ENCODE assay signal across 10 mouse cellular contexts in genomic region chr2:35397096-35397495, GRCm38 (mm10). TPM values are rescaled to one million over a fixed set of nuclear protein-coding genes. Genes with fewer than 3 reads are reported as not detected.
DNase-seq lines count a peak whose midpoint lies in the region; ATAC-seq and TF ChIP-seq lines count a peak whose summit lies in the region.
"Had no signal": no experiment of that assay in that cellular context is flagged by ENCODE, and none has a peak within 500 bp of the region (broad histone marks: within the 10 kb centered on the region; RNA-seq: fewer than 3 reads in every experiment).

4930402F06Rik (minus strand) TSS chr2:35397175.

- no peak within 1 kb of the TSS for H3K9ac ChIP-seq in heart, embryonic 14.5 days (ENCODE audit: low read length)
- H3K9ac ChIP-seq in ES-E14 (ENCODE audit: insufficient read depth, low read depth, low read length, poor library complexity, severe bottlenecking) = no peak within 1 kb of the TSS
- no peak within 1 kb of the TSS for H3K9ac ChIP-seq in liver, embryonic 11.5 days (ENCODE audit: low read depth, low read length)
- H3K9ac ChIP-seq: limb, embryonic 15.5 days had no signal

- no peak for DNase-seq in heart, adult 18-20 months
- peak; percentile 15 for DNase-seq in ES-E14 (ENCODE audit: low read depth, low spot score)
- no peak for DNase-seq in liver, embryonic 11.5 days (ENCODE audit: low spot score)
- DNase-seq in embryo, embryonic 10 days (ENCODE audit: low spot score) = no peak
- no peak for DNase-seq in lung, postnatal 14 days

- H3K27me3 ChIP-seq in heart, embryonic 14.5 days (ENCODE audit: control insufficient read depth, insufficient read depth, low read length) = no peaks in the 10 kb centered on the region
- no peaks in the 10 kb centered on the region for H3K27me3 ChIP-seq in liver, embryonic 11.5 days (replicated peaks; ENCODE audit: control insufficient read depth, insufficient read depth, low read length)
- H3K27me3 ChIP-seq: limb, embryonic 15.5 days had no signal

- H3K4me1 ChIP-seq in heart, embryonic 14.5 days (ENCODE audit: control insufficient read depth in 2 of 2, insufficient read depth in 2 of 2, low read length in 2 of 2) = peaks cover 2 to 8% of the 10 kb centered on the region in 2 experiments; a peak in 1 of 4 replicates
- no peaks in the 10 kb centered on the region for H3K4me1 ChIP-seq in ES-E14 (ENCODE audit: control insufficient read depth in 2 of 2, insufficient read depth in 2 of 2, low read length in 2 of 2, poor library complexity in 1 of 2)
- no peaks in the 10 kb centered on the region for H3K4me1 ChIP-seq in liver, embryonic 11.5 days (replicated peaks; ENCODE audit: control insufficient read depth, insufficient read depth, low read length)

- WGBS in heart, embryonic 14.5 days = 55% methylated on average over 5 of the region's 5 CpGs
- WGBS in liver, embryonic 11.5 days = 68% methylated on average over 5 of the region's 5 CpGs

- no peak within 1 kb of the TSS; a peak in 1 of 4 replicates for H3K27ac ChIP-seq in heart, embryonic 14.5 days (replicated peaks in 1 of 2; ENCODE audit: control insufficient read depth in 1 of 2, insufficient read depth in 1 of 2, low read depth in 2 of 2, low read length in 2 of 2)
- H3K27ac ChIP-seq in ES-E14 (ENCODE audit: insufficient read depth, low read depth, low read length, poor library complexity, severe bottlenecking) = no peak within 1 kb of the TSS
- H3K27ac ChIP-seq in liver, embryonic 11.5 days (ENCODE audit: low read depth, low read length) = no peak within 1 kb of the TSS
- H3K27ac ChIP-seq: limb, embryonic 15.5 days had no signal

- in situ Hi-C loops in ES-E14 (cut with MboI; ENCODE audit: low sequenced_read_pairs in 2 of 2, unreplicated experiment in 2 of 2) = no loop called here

- no peak within 1 kb of the TSS for H3K4me3 ChIP-seq in heart, embryonic 14.5 days (ENCODE audit: control insufficient read depth in 1 of 2, insufficient read depth in 1 of 2, low read depth in 1 of 2, low read length in 2 of 2)
- no peak within 1 kb of the TSS for H3K4me3 ChIP-seq in ES-E14 (ENCODE audit: insufficient read depth in 1 of 2, low read depth in 1 of 2, low read length in 2 of 2, poor library complexity in 1 of 2, severe bottlenecking in 1 of 2)
- no peak within 1 kb of the TSS for H3K4me3 ChIP-seq in liver, embryonic 11.5 days (ENCODE audit: low read depth, low read length)
- H3K4me3 ChIP-seq: limb, embryonic 15.5 days had no signal

- peak within 1 kb of the TSS; percentile 16; the same call in 1 of the 2 replicates for H3K4me2 ChIP-seq in heart, embryonic 14.5 days (ENCODE audit: low read length)
- H3K4me2 ChIP-seq in liver, embryonic 11.5 days = no peak within 1 kb of the TSS
- H3K4me2 ChIP-seq: limb, embryonic 15.5 days had no signal

- H3K9me3 ChIP-seq in heart, embryonic 14.5 days (ENCODE audit: control insufficient read depth, low read length) = no peaks in the 10 kb centered on the region
- H3K9me3 ChIP-seq in ES-E14 (ENCODE audit: control insufficient read depth, insufficient read depth, low read depth, low read length) = no peaks in the 10 kb centered on the region
- no peaks in the 10 kb centered on the region for H3K9me3 ChIP-seq in liver, embryonic 11.5 days (ENCODE audit: control insufficient read depth, low read length)
- H3K9me3 ChIP-seq: limb, embryonic 15.5 days had no signal

- peaks cover 14% of the 10 kb centered on the region for H3K36me3 ChIP-seq in heart, embryonic 14.5 days (ENCODE audit: control insufficient read depth, insufficient read depth, low read length)
- peaks cover 4% of the 10 kb centered on the region; the same call in 1 of the 2 replicates for H3K36me3 ChIP-seq in ES-E14 (ENCODE audit: control insufficient read depth, insufficient read depth, low read length, poor library complexity, severe bottlenecking)
- no peaks in the 10 kb centered on the region for H3K36me3 ChIP-seq in liver, embryonic 11.5 days (ENCODE audit: control insufficient read depth, insufficient read depth, low read length)

- ATAC-seq in heart, embryonic 14.5 days (ENCODE audit: insufficient number of reproducible peaks, insufficient read depth, low FRiP score, low read depth) = peak; percentile 18; the same call in 1 of the 2 replicates
- peak; percentile 52; the same call in 1 of the 2 replicates for ATAC-seq in erythroid progenitor cell, adult 5-6 weeks (replicated peaks; ENCODE audit: low FRiP score, poor library complexity, severe bottlenecking)
- ATAC-seq in megakaryocyte progenitor cell, adult 5-6 weeks (replicated peaks; ENCODE audit: poor library complexity) = 0 out of 2 replicates have a peak, but pooled peaks have one; percentile 8
- ATAC-seq in liver, embryonic 11.5 days (replicated peaks; ENCODE audit: low FRiP score) = no peak

TF ChIP-seq in ES-E14, 5 proteins besides CTCF, POLR2A, EP300 and RAD21:
- no peak for TF ChIP-seq ZC3H11A (IDR thresholded peaks at IDR 0.05; ENCODE audit: borderline replicate concordance, low read depth, low read length)
- no peak for TF ChIP-seq CHD2 (IDR thresholded peaks at IDR 0.05; ENCODE audit: low read depth, low read length)
- TF ChIP-seq ZNF384 (IDR thresholded peaks at IDR 0.05; ENCODE audit: low read depth, low read length) = no peak
- no peak for TF ChIP-seq MAFK (IDR thresholded peaks at IDR 0.05; ENCODE audit: insufficient read depth, low read depth, low read length)
- TF ChIP-seq HCFC1 (IDR thresholded peaks at IDR 0.05; ENCODE audit: borderline replicate concordance, insufficient read depth, low read length) = no peak

RNA-seq across cellular contexts. Expression of gene 4930402F06Rik, which starts in this region (rescaled TPM):
- polyA plus RNA-seq in heart, embryonic 14.5 days (2014; fragmentation: Nextera tagmentation; extraction: Ambion mirVana) = not detected in 2 replicates
- total RNA-seq in heart, adult 18-20 months (2021) = not detected
- total RNA-seq in ES-E14 (2012; rRNA removed) = not detected in 2 replicates
- total RNA-seq in erythroid progenitor cell, adult 5-6 weeks (2015; ENCODE audit: low replicate concordance) = not detected in 2 replicates
- total RNA-seq in erythroid progenitor cell, adult 5-6 weeks (2017; ENCODE audit: low replicate concordance) = not detected in 2 replicates
- not detected in 2 replicates for total RNA-seq in megakaryocyte progenitor cell, adult 5-6 weeks (2015)
- not detected in 2 replicates for total RNA-seq in megakaryocyte progenitor cell, adult 5-6 weeks (2017)
- polyA plus RNA-seq in liver, embryonic 11.5 days (2014; fragmentation: Nextera tagmentation; extraction: Ambion mirVana) = not detected in 2 replicates
- total RNA-seq: gastrocnemius, postnatal 10 days had no signal
- polyA plus RNA-seq: limb, embryonic 15.5 days had no signal

Comparison
In these comparisons a context has a peak if more than half of its experiments do, and no peak if none do; other contexts are left out.
1. Peak in ATAC-seq and H3K4me2 ChIP-seq in heart, embryonic 14.5 days; RNA of the gene not detected or under 1 TPM.
2. Peak in DNase-seq in ES-E14; RNA of the gene not detected or under 1 TPM.
3. Peak in ATAC-seq in erythroid progenitor cell, adult 5-6 weeks; RNA of the gene not detected or under 1 TPM.
4. Peak in ATAC-seq in megakaryocyte progenitor cell, adult 5-6 weeks; RNA of the gene not detected or under 1 TPM.